Mouse (Mus musculus) neural tube, embryonic 12.5 days (tissue): ENCODE data around the gene Usp4. TPM values are rescaled to one million over a fixed set of nuclear protein-coding genes. Genes with fewer than 3 reads are reported as not detected.

Experiments used
- ATAC-seq: fragments of 200-750 bp; cut with Nextera tagmentation; 2 replicates; pipeline ENCODE4 v1.8.0; 2017; ENCODE audit warnings: low read depth, mild to moderate bottlenecking, moderate TSS enrichment, moderate library complexity; ENCODE audit not compliant: low FRiP score
- H3K27ac ChIP-seq: fragments of 300-500 bp; sonication (generic); 2 replicates; pipeline ENCODE4 v1.5.1; 2016
- H3K27me3 ChIP-seq: fragments of 300-500 bp; sonication (generic); replicated peaks from 2 replicates; pipeline ENCODE4 v1.6.1; 2016; ENCODE audit warnings: mild to moderate bottlenecking
- H3K36me3 ChIP-seq: fragments of 300-500 bp; sonication (generic); 2 replicates; pipeline ENCODE4 v1.6.1; 2016; ENCODE audit warnings: mild to moderate bottlenecking
- H3K4me1 ChIP-seq: fragments of 300-500 bp; sonication (generic); 2 replicates; pipeline ENCODE4 v1.6.1; 2016
- H3K4me2 ChIP-seq: fragments of 300-500 bp; sonication (generic); replicated peaks from 2 replicates; pipeline ENCODE4 v1.6.1; 2016; ENCODE audit warnings: mild to moderate bottlenecking
- H3K4me3 ChIP-seq: fragments of 300-500 bp; sonication (generic); 2 replicates; pipeline ENCODE4 v1.5.1; 2016
- H3K9ac ChIP-seq: fragments of 300-500 bp; sonication (generic); 2 replicates; pipeline ENCODE4 v1.6.1; 2016; ENCODE audit warnings: mild to moderate bottlenecking
- H3K9me3 ChIP-seq: fragments of 300-500 bp; sonication (generic); 2 replicates; pipeline ENCODE4 v1.6.1; 2016; ENCODE audit warnings: mild to moderate bottlenecking
- WGBS: fragments of 180-500 bp; shearing (Covaris S2); methylation state at CpG from one replicate; pipeline ENCODE4 v1.1.7; 2016; 5-methylcytosine and 5-hydroxymethylcytosine counted together
- polyA plus RNA-seq: library from polyadenylated mRNA; unstranded; fragments of >200 nt; fragmentation: Nextera tagmentation; extraction: Ambion mirVana; gene quantifications from 2 replicates; pipeline ENCODE4 v1.2.1, GENCODE M21; 2016

Gene Usp4
- polyA plus RNA-seq, 1 experiment from 2014 or later = 138 TPM

DNA sequence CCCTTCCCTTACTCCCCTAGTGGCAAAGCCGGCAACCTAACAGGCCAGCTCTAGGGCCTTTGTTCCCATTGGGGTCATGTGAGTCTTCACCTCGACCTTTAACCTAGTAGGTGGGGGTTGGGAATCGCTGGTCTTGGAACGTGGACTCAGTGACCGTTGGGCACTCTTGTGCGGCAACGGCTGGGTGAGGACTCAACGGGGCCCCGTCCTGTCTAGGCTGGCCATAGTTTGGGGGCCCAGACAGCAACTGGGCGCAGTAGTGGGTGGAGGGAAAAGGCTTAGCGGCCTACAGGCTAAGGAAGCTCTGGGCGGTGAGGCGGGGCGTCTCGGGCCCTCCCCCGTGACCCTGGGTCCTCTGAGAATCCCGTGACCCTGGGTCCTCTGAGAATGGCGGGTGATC is 45.0 kb downstream of the Usp4 start, which contains the start of gene 1700102P08Rik:
1700102P08Rik (plus strand) TSS at position 130 of the 400 bp plus-strand sequence.
- Histone ChIP-seq H3K36me3 (peaks cover 63% of the 10 kb centered on the region), H3K9me3 (no peaks in the 10 kb centered on the region), H3K4me2 (no peak within 1 kb of the TSS), H3K9ac (no peak within 1 kb of the TSS), H3K4me3 (no peak within 1 kb of the TSS), H3K27ac (no peak within 1 kb of the TSS), H3K27me3 (no peaks in the 10 kb centered on the region), H3K4me1 (no peaks in the 10 kb centered on the region)
- WGBS = 67% methylated on average over 18 of the region's 18 CpGs
- ATAC-seq = no peak

- no peaks in the 10 kb centered on the region for H3K27me3 ChIP-seq
- no peak overlapping the region for H3K4me2 ChIP-seq
- peaks cover 48% of the 10 kb centered on the region for H3K36me3 ChIP-seq
- no peak overlapping the region for H3K4me3 ChIP-seq
- ATAC-seq = no peak
- no peak overlapping the region for H3K27ac ChIP-seq
- 95% methylated on average over 6 of the region's 6 CpGs for WGBS
- no peaks in the 10 kb centered on the region for H3K4me1 ChIP-seq
- H3K9ac ChIP-seq = no peak overlapping the region
- H3K9me3 ChIP-seq = no peaks in the 10 kb centered on the region
Measured at GRCm38 (mm10) chr9:108394191-108394590, 46.5 kb downstream of the Usp4 start.

DNA sequence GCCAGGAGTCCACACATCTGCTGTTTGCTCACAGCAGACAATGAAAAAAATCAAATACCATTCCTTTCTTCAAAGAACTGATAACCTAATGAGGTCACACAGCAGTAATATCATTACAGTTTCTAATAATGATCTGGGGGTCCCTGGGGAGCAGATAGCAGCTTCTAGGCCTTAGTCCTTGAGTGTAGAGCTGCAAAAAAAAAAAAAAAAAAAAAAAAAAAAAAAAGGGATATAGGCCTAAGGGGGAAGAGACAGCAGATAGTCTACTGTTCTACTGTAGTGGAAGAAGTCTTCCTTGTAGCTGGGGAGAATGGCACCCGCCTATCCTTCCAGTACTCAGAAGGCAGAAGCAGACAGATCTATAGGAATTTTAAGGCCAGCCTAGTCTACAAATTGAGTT is 47.8 kb downstream of the Usp4 start:
- Histone ChIP-seq H3K9me3 (no peaks in the 10 kb centered on the region), H3K4me1 (no peaks in the 10 kb centered on the region), H3K9ac (no peak overlapping the region), H3K4me3 (no peak overlapping the region), H3K36me3 (peaks cover 38% of the 10 kb centered on the region), H3K4me2 (no peak overlapping the region), H3K27me3 (no peaks in the 10 kb centered on the region), H3K27ac (no peak overlapping the region)
- WGBS = 91% methylated on average over 1 of the region's 1 CpGs
- no peak for ATAC-seq

GRCm38 (mm10) chr9:108398324-108398723 is 50.7 kb downstream of the Usp4 start:
- Histone ChIP-seq H3K4me1 (no peaks in the 10 kb centered on the region; the same call in 1 of the 2 replicates), H3K4me2 (no peak overlapping the region), H3K27me3 (no peaks in the 10 kb centered on the region), H3K36me3 (peaks cover 10% of the 10 kb centered on the region), H3K27ac (no peak overlapping the region), H3K9me3 (no peaks in the 10 kb centered on the region), H3K4me3 (no peak overlapping the region), H3K9ac (no peak overlapping the region)
- ATAC-seq = no peak
- 95% methylated on average over 3 of the region's 3 CpGs for WGBS

DNA sequence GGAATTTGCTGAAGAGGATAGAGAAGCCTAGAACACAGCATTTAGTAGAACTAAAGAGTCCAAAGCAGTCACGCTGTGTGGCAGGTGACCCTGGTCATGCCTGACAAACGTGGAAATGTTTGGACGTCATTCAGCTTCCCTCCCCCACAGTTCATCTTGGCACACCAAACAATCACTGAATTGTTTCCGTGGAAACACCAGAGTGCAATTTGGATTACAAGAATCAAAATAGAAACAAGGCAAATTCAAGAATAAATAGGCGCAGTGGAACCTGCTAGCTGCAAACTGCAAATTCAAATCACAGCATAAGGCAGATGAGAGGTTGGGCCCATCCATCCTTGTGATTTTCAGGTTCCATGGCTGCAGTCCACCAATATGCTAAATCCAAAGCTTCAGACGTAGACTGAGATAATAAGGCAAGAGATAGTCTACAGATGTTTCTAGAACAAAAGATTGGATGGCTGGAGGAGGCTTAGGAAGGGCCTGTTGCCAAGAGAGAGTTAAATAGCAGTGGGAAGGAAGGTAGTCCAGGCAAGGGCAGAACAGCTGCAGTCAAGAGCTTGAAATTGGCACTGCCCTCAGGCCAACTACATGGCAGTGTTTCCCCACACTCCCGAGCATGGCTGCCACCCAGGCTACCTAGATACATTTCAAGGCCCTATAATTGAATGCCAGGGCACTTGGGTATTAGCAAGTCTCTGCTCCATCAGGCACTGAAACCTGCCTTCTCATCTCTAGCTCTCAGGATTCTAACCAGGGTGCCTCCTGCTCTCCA is 53.7 kb downstream of the Usp4 start:
- 57% methylated on average over 7 of the region's 7 CpGs for WGBS
- no peaks in the 10 kb centered on the region for H3K27me3 ChIP-seq
- H3K9me3 ChIP-seq = no peaks in the 10 kb centered on the region
- H3K36me3 ChIP-seq = no peaks in the 10 kb centered on the region
- H3K4me3 ChIP-seq = no peak overlapping the region
- no peaks in the 10 kb centered on the region; the same call in 1 of the 2 replicates for H3K4me1 ChIP-seq
- H3K4me2 ChIP-seq = no peak overlapping the region
- H3K9ac ChIP-seq = no peak overlapping the region
- no peak overlapping the region for H3K27ac ChIP-seq
- ATAC-seq = no peak

GRCm38 (mm10) chr9:108403081-108403480 is 55.4 kb downstream of the Usp4 start:
- 83% methylated on average over 4 of the region's 4 CpGs for WGBS
- H3K36me3 ChIP-seq = no peaks in the 10 kb centered on the region

DNA sequence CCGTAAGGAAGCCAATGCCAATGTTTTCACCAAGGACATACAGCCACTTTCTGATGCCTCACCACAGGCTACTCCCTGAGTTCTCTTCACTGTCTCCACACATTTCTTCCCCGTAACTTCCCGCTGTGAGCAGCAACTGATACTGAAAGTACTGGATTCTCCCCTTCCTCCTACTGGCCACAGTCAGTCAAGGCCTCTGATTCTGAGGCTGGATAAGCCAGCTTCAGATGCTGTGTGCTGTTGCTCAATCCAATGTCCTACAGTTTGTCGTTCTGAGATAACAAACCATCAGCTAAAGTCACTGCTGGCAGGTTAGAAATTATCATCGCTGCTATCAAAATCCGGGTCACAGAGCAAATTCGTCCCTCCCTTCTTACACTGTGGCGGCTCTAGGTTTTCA is 56.8 kb downstream of the Usp4 start:
- 88% methylated on average over 8 of the region's 8 CpGs for WGBS
- Histone ChIP-seq H3K36me3 (no peaks in the 10 kb centered on the region), H3K9ac (no peak overlapping the region), H3K4me2 (no peak overlapping the region), H3K4me1 (no peaks in the 10 kb centered on the region; the same call in 1 of the 2 replicates), H3K9me3 (no peaks in the 10 kb centered on the region), H3K27me3 (no peaks in the 10 kb centered on the region), H3K4me3 (no peak overlapping the region; the same call in 1 of the 2 replicates), H3K27ac (no peak overlapping the region)
- no peak for ATAC-seq

More at GRCm38 (mm10) chr9:108403081-108403480, 55.4 kb downstream of the Usp4 start:
- Histone ChIP-seq H3K4me3 (no peak overlapping the region), H3K9me3 (no peaks in the 10 kb centered on the region), H3K4me2 (no peak overlapping the region), H3K27ac (no peak overlapping the region), H3K9ac (no peak overlapping the region), H3K27me3 (no peaks in the 10 kb centered on the region), H3K4me1 (no peaks in the 10 kb centered on the region; the same call in 1 of the 2 replicates)
- ATAC-seq = no peak

- WGBS = 90% methylated on average over 4 of the region's 4 CpGs
- H3K4me2 ChIP-seq = no peak overlapping the region
Measured at GRCm38 (mm10) chr9:108409535-108409934, 61.9 kb downstream of the Usp4 start.

GRCm38 (mm10) chr9:108411381-108411942 is 63.8 kb downstream of the Usp4 start:
- 74% methylated on average over 9 of the region's 9 CpGs for WGBS

More at GRCm38 (mm10) chr9:108409535-108409934, 61.9 kb downstream of the Usp4 start:
- Histone ChIP-seq H3K4me3 (no peak overlapping the region), H3K9me3 (no peaks in the 10 kb centered on the region), H3K27me3 (no peaks in the 10 kb centered on the region), H3K9ac (no peak overlapping the region), H3K36me3 (no peaks in the 10 kb centered on the region), H3K4me1 (no peaks in the 10 kb centered on the region), H3K27ac (no peak overlapping the region)
- ATAC-seq = no peak

GRCm38 (mm10) chr9:108412221-108412620 is 64.6 kb downstream of the Usp4 start:
- Histone ChIP-seq H3K4me1 (no peaks in the 10 kb centered on the region), H3K27me3 (no peaks in the 10 kb centered on the region), H3K9me3 (no peaks in the 10 kb centered on the region), H3K4me2 (no peak overlapping the region), H3K36me3 (no peaks in the 10 kb centered on the region), H3K9ac (no peak overlapping the region), H3K27ac (no peak overlapping the region), H3K4me3 (no peak overlapping the region)
- no peak for ATAC-seq
- 73% methylated on average over 1 of the region's 1 CpGs for WGBS

More at GRCm38 (mm10) chr9:108411381-108411942, 63.8 kb downstream of the Usp4 start:
- Histone ChIP-seq H3K27ac (no peak overlapping the region), H3K4me1 (no peaks in the 10 kb centered on the region), H3K27me3 (no peaks in the 10 kb centered on the region), H3K4me3 (no peak overlapping the region), H3K4me2 (no peak overlapping the region), H3K9me3 (no peaks in the 10 kb centered on the region), H3K36me3 (no peaks in the 10 kb centered on the region), H3K9ac (no peak overlapping the region)
- no peak for ATAC-seq

DNA sequence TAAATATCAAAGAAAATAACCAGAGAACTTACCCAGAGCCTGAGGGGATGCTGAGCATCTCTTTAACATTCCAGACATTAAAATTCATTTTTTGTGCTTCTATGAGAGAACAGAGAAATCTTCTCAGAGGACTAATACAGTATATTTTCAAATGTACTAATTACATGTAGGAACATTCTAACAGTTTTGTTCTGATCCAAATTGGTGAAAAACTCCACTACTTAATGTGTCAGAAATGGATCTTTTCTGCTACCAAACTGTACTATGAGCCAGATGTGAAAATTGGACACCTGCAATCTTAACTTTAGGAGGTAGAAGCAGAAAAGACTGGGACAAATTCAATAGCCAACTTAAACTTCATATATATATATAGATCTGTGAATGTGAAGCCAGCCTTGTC is 80.7 kb downstream of the Usp4 start, which contains the start of gene Ccdc36:
Ccdc36 (minus strand) TSS at position 101 of the 400 bp plus-strand sequence.
- no peaks in the 10 kb centered on the region for H3K27me3 ChIP-seq
- H3K4me2 ChIP-seq = no peak within 1 kb of the TSS
- no peak within 1 kb of the TSS for H3K4me3 ChIP-seq
- ATAC-seq = no peak
- H3K9ac ChIP-seq = no peak within 1 kb of the TSS
- H3K36me3 ChIP-seq = no peaks in the 10 kb centered on the region
- H3K27ac ChIP-seq = no peak within 1 kb of the TSS
- H3K4me1 ChIP-seq = no peaks in the 10 kb centered on the region
- H3K9me3 ChIP-seq = no peaks in the 10 kb centered on the region

DNA sequence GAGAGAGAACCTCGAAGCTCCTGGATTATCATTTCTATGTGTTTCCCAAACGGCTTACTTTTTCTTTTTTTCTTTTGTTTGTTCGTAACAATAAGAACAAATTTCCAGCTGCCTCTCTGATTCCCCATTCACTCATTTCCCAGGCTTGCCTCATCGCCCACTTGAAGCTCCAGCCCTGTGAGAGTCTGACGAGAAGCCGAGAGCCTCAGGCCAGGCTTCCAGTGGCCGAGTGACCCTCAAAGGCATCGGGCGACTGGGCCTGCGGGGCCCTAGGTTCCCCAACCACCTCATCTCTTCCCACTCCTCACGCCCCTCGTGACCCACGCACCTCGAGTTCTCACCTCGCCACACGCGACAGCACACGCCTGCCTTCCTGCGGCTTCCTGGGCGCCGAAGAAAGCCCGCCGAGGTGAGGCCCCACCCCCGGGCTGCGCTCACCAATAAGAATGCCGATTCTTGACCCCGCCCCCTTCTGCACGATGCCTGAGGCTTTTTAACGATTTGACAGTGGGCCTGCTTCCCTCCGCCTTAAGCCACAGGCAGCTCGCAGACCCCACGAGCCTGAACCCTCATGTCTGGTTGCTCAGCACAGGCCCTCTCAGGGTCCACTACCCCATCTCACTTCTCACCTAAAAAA is 83.9 kb downstream of the Usp4 start:
- no peaks in the 10 kb centered on the region for H3K9me3 ChIP-seq
- H3K4me2 ChIP-seq = peak overlapping the region; percentile 54
- H3K4me3 ChIP-seq = no peak overlapping the region
- no peak for ATAC-seq
- 48% methylated on average over 32 of the region's 32 CpGs for WGBS
- no peak overlapping the region for H3K27ac ChIP-seq
- H3K36me3 ChIP-seq = no peaks in the 10 kb centered on the region
- no peak overlapping the region for H3K9ac ChIP-seq
- no peaks in the 10 kb centered on the region for H3K27me3 ChIP-seq
- no peaks in the 10 kb centered on the region for H3K4me1 ChIP-seq
